Mouse (Mus musculus): ENCODE results near the gene Mrgpra2b. TPM values are rescaled to one million over a fixed set of nuclear protein-coding genes. Genes with fewer than 3 reads are reported as not detected.
"Not testable (repeated sequence)": the region's sequence is repeated elsewhere in the genome, so short reads cannot be mapped to it uniquely, and the experiment has no call there.

Gene Mrgpra2b
- not detected for polyA plus RNA-seq (2012; fragmentation: generic; extraction: Trizol)

- no peaks in the 10 kb centered on the region for H3K27me3 ChIP-seq (ENCODE audit: control insufficient read depth, insufficient read depth, insufficient read length)
- no peak within 1 kb of the TSS for H3ac ChIP-seq (ENCODE audit: control insufficient read depth, insufficient read length)
- H3K4me2 ChIP-seq (ENCODE audit: low read depth), result no peak within 1 kb of the TSS
- no peaks in the 10 kb centered on the region for H3K79me2 ChIP-seq (ENCODE audit: control insufficient read depth, insufficient read depth)
- H3K4me3 ChIP-seq, result no peak within 1 kb of the TSS
- TF ChIP-seq MAX (IDR thresholded peaks at IDR 0.05; ENCODE audit: low read depth) (no peak), E2F4 (IDR thresholded peaks at IDR 0.05; ENCODE audit: insufficient read depth) (no peak), USF1 (IDR thresholded peaks at IDR 0.05; ENCODE audit: low read depth) (no peak), REST (IDR thresholded peaks at IDR 0.05; ENCODE audit: insufficient read depth, insufficient read length) (no peak), TCF3 (IDR thresholded peaks at IDR 0.05; ENCODE audit: insufficient read length, low read depth) (no peak), POLR2A (IDR thresholded peaks at IDR 0.05; ENCODE audit: insufficient read length, low read depth) (no peak), POLR2AphosphoS2 (IDR thresholded peaks at IDR 0.05; ENCODE audit: insufficient read length, low read depth) (no peak), MYOG (IDR thresholded peaks at IDR 0.05; ENCODE audit: control insufficient read depth in 1 of 3, insufficient read depth in 1 of 3, insufficient read length in 2 of 3, low read depth in 2 of 3) (no peak), MYOD1 (IDR thresholded peaks at IDR 0.05; ENCODE audit: control insufficient read depth in 1 of 3, insufficient read length in 2 of 3, low read depth in 2 of 3) (no peak), TCF12 (IDR thresholded peaks at IDR 0.05; ENCODE audit: insufficient read depth, poor library complexity, severe bottlenecking) (no peak), CEBPB (IDR thresholded peaks at IDR 0.05; ENCODE audit: insufficient read depth, poor library complexity, severe bottlenecking) (no peak), SRF (IDR thresholded peaks at IDR 0.05; ENCODE audit: control insufficient read depth, insufficient read length, low read depth) (no peak)
- no peaks in the 10 kb centered on the region for H3K36me3 ChIP-seq (ENCODE audit: control insufficient read depth, insufficient read depth)
These were observed at the start of gene Mrgpra2b for GRCm38 (mm10) chr7:47528762-47529161. TSS of gene Mrgpra2b (minus strand) at chr7:47528862.

DNA sequence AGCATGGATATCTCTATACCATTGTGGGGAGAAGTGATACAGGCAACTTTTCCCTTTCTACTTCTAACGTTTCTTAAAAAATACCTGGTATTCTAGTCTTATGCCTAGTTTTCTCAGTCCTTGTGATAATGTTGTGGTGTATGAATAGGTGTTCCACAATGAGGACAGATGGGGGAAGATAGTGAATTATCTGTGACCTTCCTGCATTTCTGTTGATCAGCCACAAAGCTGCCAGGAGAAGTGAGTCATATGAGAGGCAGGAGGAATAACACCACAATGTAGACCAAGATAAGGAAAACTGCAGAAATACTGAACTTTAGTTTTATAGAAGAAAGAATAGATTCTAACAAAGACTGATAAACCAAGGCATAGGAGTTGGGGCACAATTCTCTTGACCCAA lies 12.3 kb downstream of the Mrgpra2b start:
- no peaks in the 10 kb centered on the region for H3K36me3 ChIP-seq (ENCODE audit: control insufficient read depth, insufficient read depth)
- H3K4me3 ChIP-seq, result no peak overlapping the region
- H3K27me3 ChIP-seq (ENCODE audit: control insufficient read depth, insufficient read depth, insufficient read length), result no peaks in the 10 kb centered on the region
- H3K79me2 ChIP-seq (ENCODE audit: control insufficient read depth, insufficient read depth), result no peaks in the 10 kb centered on the region
- no peak overlapping the region for H3K4me2 ChIP-seq (ENCODE audit: low read depth)
- TF ChIP-seq MYOG (IDR thresholded peaks at IDR 0.05; ENCODE audit: control insufficient read depth in 1 of 3, insufficient read depth in 1 of 3, insufficient read length in 2 of 3, low read depth in 2 of 3) (no peak), POLR2A (IDR thresholded peaks at IDR 0.05; ENCODE audit: insufficient read length, low read depth) (no peak), REST (IDR thresholded peaks at IDR 0.05; ENCODE audit: insufficient read depth, insufficient read length) (no peak), TCF3 (IDR thresholded peaks at IDR 0.05; ENCODE audit: insufficient read length, low read depth) (no peak), TCF12 (IDR thresholded peaks at IDR 0.05; ENCODE audit: insufficient read depth, poor library complexity, severe bottlenecking) (no peak), E2F4 (IDR thresholded peaks at IDR 0.05; ENCODE audit: insufficient read depth) (no peak), MAX (IDR thresholded peaks at IDR 0.05; ENCODE audit: low read depth) (no peak), CEBPB (IDR thresholded peaks at IDR 0.05; ENCODE audit: insufficient read depth, poor library complexity, severe bottlenecking) (no peak), USF1 (IDR thresholded peaks at IDR 0.05; ENCODE audit: low read depth) (no peak), MYOD1 (IDR thresholded peaks at IDR 0.05; ENCODE audit: control insufficient read depth in 1 of 3, insufficient read length in 2 of 3, low read depth in 2 of 3) (no peak), POLR2AphosphoS2 (IDR thresholded peaks at IDR 0.05; ENCODE audit: insufficient read length, low read depth) (no peak), SRF (IDR thresholded peaks at IDR 0.05; ENCODE audit: control insufficient read depth, insufficient read length, low read depth) (no peak)
- H3ac ChIP-seq (ENCODE audit: control insufficient read depth, insufficient read length), result no peak overlapping the region

GRCm38 (mm10) chr7:47515050-47515449 lies 13.6 kb downstream of the Mrgpra2b start:
- H3K27me3 ChIP-seq (ENCODE audit: control insufficient read depth, insufficient read depth, insufficient read length), result no peaks in the 10 kb centered on the region
- H3K4me3 ChIP-seq, result no peak overlapping the region
- no peak overlapping the region for H3ac ChIP-seq (ENCODE audit: control insufficient read depth, insufficient read length)
- no peak overlapping the region for H3K4me2 ChIP-seq (ENCODE audit: low read depth)
- no peaks in the 10 kb centered on the region for H3K79me2 ChIP-seq (ENCODE audit: control insufficient read depth, insufficient read depth)
- TF ChIP-seq TCF3 (IDR thresholded peaks at IDR 0.05; ENCODE audit: insufficient read length, low read depth) (no peak), MAX (IDR thresholded peaks at IDR 0.05; ENCODE audit: low read depth) (no peak), E2F4 (IDR thresholded peaks at IDR 0.05; ENCODE audit: insufficient read depth) (no peak), MYOG (IDR thresholded peaks at IDR 0.05; ENCODE audit: control insufficient read depth in 1 of 3, insufficient read depth in 1 of 3, insufficient read length in 2 of 3, low read depth in 2 of 3) (no peak), SRF (IDR thresholded peaks at IDR 0.05; ENCODE audit: control insufficient read depth, insufficient read length, low read depth) (no peak), REST (IDR thresholded peaks at IDR 0.05; ENCODE audit: insufficient read depth, insufficient read length) (no peak), TCF12 (IDR thresholded peaks at IDR 0.05; ENCODE audit: insufficient read depth, poor library complexity, severe bottlenecking) (no peak), USF1 (IDR thresholded peaks at IDR 0.05; ENCODE audit: low read depth) (no peak), MYOD1 (IDR thresholded peaks at IDR 0.05; ENCODE audit: control insufficient read depth in 1 of 3, insufficient read length in 2 of 3, low read depth in 2 of 3) (no peak), CEBPB (IDR thresholded peaks at IDR 0.05; ENCODE audit: insufficient read depth, poor library complexity, severe bottlenecking) (no peak), POLR2AphosphoS2 (IDR thresholded peaks at IDR 0.05; ENCODE audit: insufficient read length, low read depth) (no peak), POLR2A (IDR thresholded peaks at IDR 0.05; ENCODE audit: insufficient read length, low read depth) (no peak)
- no peaks in the 10 kb centered on the region for H3K36me3 ChIP-seq (ENCODE audit: control insufficient read depth, insufficient read depth)

DNA sequence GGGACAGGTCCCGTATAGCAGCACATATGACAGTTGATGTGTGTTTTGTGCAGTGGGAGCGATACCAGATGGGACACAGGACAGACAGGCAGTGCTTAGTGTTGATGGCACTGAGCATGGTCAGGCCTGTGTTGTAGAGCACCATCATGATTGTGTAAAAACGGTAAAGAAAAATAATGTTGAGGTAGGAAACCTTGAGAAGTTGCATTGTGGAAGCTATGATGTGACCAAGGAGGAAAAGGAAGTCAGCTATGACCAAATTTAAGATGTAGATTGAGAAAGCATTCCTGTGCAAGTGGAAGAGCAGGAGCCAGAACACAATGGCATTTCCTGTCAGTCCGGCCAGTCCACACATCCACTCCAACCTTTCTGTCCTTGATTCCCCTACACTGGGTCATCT lies 25.7 kb downstream of the Mrgpra2b start:
- Histone ChIP-seq H3K4me3 (no peak overlapping the region), H3K27me3 (ENCODE audit: control insufficient read depth, insufficient read depth, insufficient read length) (no peaks in the 10 kb centered on the region), H3K4me2 (ENCODE audit: low read depth) (no peak overlapping the region), H3ac (ENCODE audit: control insufficient read depth, insufficient read length) (no peak overlapping the region), H3K36me3 (ENCODE audit: control insufficient read depth, insufficient read depth) (no peaks in the 10 kb centered on the region), H3K79me2 (ENCODE audit: control insufficient read depth, insufficient read depth) (no peaks in the 10 kb centered on the region)
- TF ChIP-seq POLR2AphosphoS2 (IDR thresholded peaks at IDR 0.05; ENCODE audit: insufficient read length, low read depth), result no peak
- TF ChIP-seq MAX (IDR thresholded peaks at IDR 0.05; ENCODE audit: low read depth), result no peak
- TF ChIP-seq MYOG (IDR thresholded peaks at IDR 0.05; ENCODE audit: control insufficient read depth in 1 of 3, insufficient read depth in 1 of 3, insufficient read length in 2 of 3, low read depth in 2 of 3), result no peak
- no peak for TF ChIP-seq POLR2A (IDR thresholded peaks at IDR 0.05; ENCODE audit: insufficient read length, low read depth)
- TF ChIP-seq MYOD1 (IDR thresholded peaks at IDR 0.05; ENCODE audit: control insufficient read depth in 1 of 3, insufficient read length in 2 of 3, low read depth in 2 of 3), result no peak

GRCm38 (mm10) chr7:47491266-47491665 lies 37.4 kb downstream of the Mrgpra2b start:
- H3K79me2 ChIP-seq (ENCODE audit: control insufficient read depth, insufficient read depth); H3K4me3 ChIP-seq; H3K4me2 ChIP-seq (ENCODE audit: low read depth); H3K36me3 ChIP-seq (ENCODE audit: control insufficient read depth, insufficient read depth); H3K27me3 ChIP-seq (ENCODE audit: control insufficient read depth, insufficient read depth, insufficient read length); H3ac ChIP-seq (ENCODE audit: control insufficient read depth, insufficient read length): not testable (repeated sequence)

GRCm38 (mm10) chr7:47489438-47489837 lies 39.2 kb downstream of the Mrgpra2b start:
- not testable (repeated sequence) for H3K4me2 ChIP-seq (ENCODE audit: low read depth); H3K36me3 ChIP-seq (ENCODE audit: control insufficient read depth, insufficient read depth); H3K27me3 ChIP-seq (ENCODE audit: control insufficient read depth, insufficient read depth, insufficient read length); H3ac ChIP-seq (ENCODE audit: control insufficient read depth, insufficient read length); H3K4me3 ChIP-seq; H3K79me2 ChIP-seq (ENCODE audit: control insufficient read depth, insufficient read depth)

GRCm38 (mm10) chr7:47483181-47483580 lies 45.5 kb downstream of the Mrgpra2b start:
- not testable (repeated sequence) for H3K4me3 ChIP-seq; H3ac ChIP-seq (ENCODE audit: control insufficient read depth, insufficient read length); H3K27me3 ChIP-seq (ENCODE audit: control insufficient read depth, insufficient read depth, insufficient read length); H3K79me2 ChIP-seq (ENCODE audit: control insufficient read depth, insufficient read depth); H3K36me3 ChIP-seq (ENCODE audit: control insufficient read depth, insufficient read depth); H3K4me2 ChIP-seq (ENCODE audit: low read depth)

- not testable (repeated sequence) for H3K36me3 ChIP-seq (ENCODE audit: control insufficient read depth, insufficient read depth); H3K27me3 ChIP-seq (ENCODE audit: control insufficient read depth, insufficient read depth, insufficient read length); H3K4me2 ChIP-seq (ENCODE audit: low read depth); H3ac ChIP-seq (ENCODE audit: control insufficient read depth, insufficient read length); H3K4me3 ChIP-seq; H3K79me2 ChIP-seq (ENCODE audit: control insufficient read depth, insufficient read depth)
These were observed 54.8 kb downstream of the Mrgpra2b start for GRCm38 (mm10) chr7:47473904-47474303.
